Mouse (Mus musculus): ENCODE data around the gene Hmox1. TPM values are rescaled to one million over a fixed set of nuclear protein-coding genes. Genes with fewer than 3 reads are reported as not detected.

Gene Hmox1
- total RNA-seq, 1 experiment from 2014 or later, result 26.0 TPM

Other genes with a start within 250 kb of the Hmox1 start
- gene Isx, start 220.4 kb upstream of the Hmox1 start, total RNA-seq (2021), result 0.19 TPM in 1 of 2 replicates, not detected in the other
- 18.3 and 23.2 TPM in 2 replicates for gene Hmgxb4, start 100.3 kb upstream of the Hmox1 start, total RNA-seq (2021)
- gene Tom1, start 59.9 kb upstream of the Hmox1 start, total RNA-seq (2021), result 37.0 and 40.1 TPM in 2 replicates
- gene Mcm5, start 15.9 kb downstream of the Hmox1 start, total RNA-seq (2021), result 26.7 and 33.0 TPM in 2 replicates
- 1.6 and 2.0 TPM in 2 replicates for gene Rasd2, start 120.3 kb downstream of the Hmox1 start, total RNA-seq (2021)

All from adrenal gland, postnatal 14 days (tissue).